Mouse (Mus musculus) heart, postnatal 14 days (tissue): ENCODE data around the gene Slc7a7. TPM values are rescaled to one million over a fixed set of nuclear protein-coding genes. Genes with fewer than 3 reads are reported as not detected.

ENCODE experiments used
- DNase-seq, 2 experiments: peaks; one replicate each; pipeline ENCODE4 v3.0.0; 2021 to 2022
- intact Hi-C: fragments of 180-260 bp; cut with DNase I; formaldehyde crosslinking; loops from one replicate; pipeline ENCODE4 v1.15.1; 2025
- long read RNA-seq, 2 experiments: library from polyadenylated mRNA; stranded (forward); transcript quantifications; one replicate each; pipeline ENCODE4 v2.0.0; 2021
- total RNA-seq, 2 experiments: library from RNA; stranded (reverse); gene quantifications; 2 replicates each; pipeline ENCODE4 v1.2.3; 2021

Gene Slc7a7
- 1 to 10 TPM; 6.2 to 6.5 TPM for total RNA-seq
- long read RNA-seq, experiment 1, partial matches to known transcripts: 0 of 3 reads
- long read RNA-seq, experiment 1, other reads (novel, unspliced or antisense): 1 of 3 reads
- long read RNA-seq, experiment 2, partial matches to known transcripts: 3 of 8 reads
- long read RNA-seq, experiment 2, other reads (novel, unspliced or antisense): 4 of 8 reads

GRCm38 (mm10) chr14:54417623-54418081, at the start of gene Slc7a7:
Slc7a7 (minus strand) TSS chr14:54417780.
- DNase-seq: peak in 1 of 2 experiments; percentile 47
- intact Hi-C loops: loop anchor here (10.0 kb wide), 1 partner anchor 353 kb away; no protein-coding TSS in a partner anchor

DNA sequence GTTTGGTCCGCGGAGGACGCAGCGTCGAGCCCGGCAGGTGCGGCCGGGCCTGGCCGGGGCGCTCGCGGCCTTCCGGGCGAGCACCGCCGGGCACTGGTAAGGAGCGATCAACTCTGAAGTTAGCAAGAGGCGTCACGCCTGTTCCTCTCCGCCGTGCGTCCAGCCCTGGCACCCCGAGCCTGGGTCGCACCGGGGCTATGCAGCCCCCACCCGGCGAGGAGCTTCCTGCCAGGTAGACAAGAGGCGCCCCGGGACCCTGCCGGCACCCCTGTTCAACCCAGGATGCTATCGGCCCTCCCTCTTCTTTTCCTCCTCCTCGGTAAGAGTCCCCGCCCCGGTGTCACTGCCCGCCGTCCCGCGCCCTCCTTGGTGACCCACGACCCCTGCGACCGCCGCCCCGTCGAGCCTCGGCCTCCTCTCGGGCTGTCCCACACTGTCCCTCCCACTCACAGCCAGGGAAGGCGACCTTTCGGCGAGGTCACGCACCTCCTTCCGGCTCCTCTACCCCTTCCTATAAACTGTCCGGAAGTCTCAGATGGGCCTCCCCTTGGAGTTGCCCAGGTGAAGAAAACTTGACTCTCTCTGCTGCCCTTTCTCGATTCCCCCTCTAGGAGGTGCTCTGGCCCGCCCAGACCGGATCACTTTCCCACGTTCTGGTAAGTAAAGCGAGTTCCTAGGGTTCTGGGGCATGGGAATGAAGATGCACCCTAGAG, 46.9 kb upstream of the Slc7a7 start:
- DNase-seq: peak; percentile 59 to 69
- intact Hi-C loops: loop anchor here (5.0 kb wide), 2 partner anchors 48 to 102 kb away; partner anchors contain the start of gene Oxa1l

- intact Hi-C loops: no loop called here
- DNase-seq: peak; percentile 92
These were observed 46.3 kb upstream of the Slc7a7 start, which contains the start of gene Lrp10 for GRCm38 (mm10) chr14:54463959-54464292. Lrp10 (plus strand) TSS chr14:54464137.

DNA sequence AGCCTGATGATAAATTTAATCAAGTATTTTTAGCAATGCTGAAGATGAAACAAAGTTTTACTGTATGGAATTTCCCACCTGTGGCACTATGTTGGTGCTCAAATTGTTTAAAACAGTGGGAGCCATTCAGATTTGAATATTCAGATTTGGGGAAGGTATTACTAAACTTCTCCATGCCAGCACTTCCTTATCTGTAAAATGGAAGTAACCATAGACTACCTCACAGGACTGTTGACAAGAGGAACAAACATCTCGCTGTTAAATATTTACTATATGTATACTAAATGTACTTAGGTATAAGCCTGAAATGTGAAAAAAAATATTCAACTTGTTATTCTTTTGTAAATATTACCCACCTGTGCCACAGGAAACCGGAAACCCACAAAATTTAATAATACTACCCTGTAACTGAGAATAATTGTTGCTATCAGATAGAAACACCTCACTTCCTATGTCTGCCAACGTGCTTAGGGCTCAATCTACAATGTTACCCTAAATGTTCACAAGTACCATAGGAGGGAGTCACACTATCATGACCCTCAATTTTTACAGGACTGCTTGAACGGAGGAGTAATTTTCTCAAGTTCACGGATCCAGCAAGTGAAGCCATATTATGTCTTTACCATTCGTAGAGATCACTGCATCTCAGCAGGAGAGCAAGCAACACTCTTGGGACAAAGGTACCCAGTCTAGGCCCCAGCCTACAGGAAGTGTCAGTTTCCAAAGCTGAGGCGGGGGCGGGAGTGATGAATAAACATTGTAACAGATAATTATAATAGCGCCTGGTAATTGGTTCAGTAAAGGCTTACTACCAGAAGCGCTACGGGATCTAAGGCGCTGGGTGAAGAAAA, 45.8 kb upstream of the Slc7a7 start:
- intact Hi-C loops: no loop called here
- no peak for DNase-seq

GRCm38 (mm10) chr14:54462146-54462545, 44.6 kb upstream of the Slc7a7 start:
- intact Hi-C loops: no loop called here

DNA sequence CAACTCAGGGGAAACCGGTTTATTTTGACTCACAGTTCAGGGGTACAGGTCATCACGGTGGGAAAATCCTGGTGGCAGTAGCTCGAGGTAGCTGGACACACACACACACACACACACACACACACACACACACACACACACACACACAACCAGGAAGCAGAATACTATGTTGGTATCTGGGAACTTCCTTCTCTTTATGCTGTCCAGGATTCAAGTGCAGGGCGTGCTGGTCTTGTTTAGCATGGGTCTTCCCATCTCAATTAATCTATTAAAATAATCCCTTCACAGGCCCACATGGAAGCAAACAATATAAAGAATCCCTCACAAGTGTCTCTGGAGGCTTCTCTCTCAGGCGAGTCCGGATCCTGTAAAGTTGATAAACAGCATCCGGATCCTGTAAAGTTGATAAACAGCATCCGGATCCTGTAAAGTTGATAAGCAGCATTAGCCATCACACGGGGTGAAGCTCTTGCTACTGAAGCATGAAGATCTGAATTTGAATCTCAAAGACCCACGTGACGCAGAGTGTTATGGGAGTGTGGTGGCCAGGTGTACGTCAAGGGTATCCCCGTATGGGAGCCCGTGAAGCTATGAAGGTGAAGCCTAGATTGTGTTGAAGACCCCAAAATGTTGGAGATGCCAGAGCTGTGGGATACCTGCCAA, 40.5 kb upstream of the Slc7a7 start:
- intact Hi-C loops: no loop called here

More at GRCm38 (mm10) chr14:54462146-54462545, 44.6 kb upstream of the Slc7a7 start:
- DNase-seq: no peak

GRCm38 (mm10) chr14:54454669-54455528, 37.3 kb upstream of the Slc7a7 start:
- intact Hi-C loops: no loop called here
- DNase-seq: no peak

More for the DNA sequence above, 40.5 kb upstream of the Slc7a7 start:
- DNase-seq: no peak

GRCm38 (mm10) chr14:54453566-54453965, 36.0 kb upstream of the Slc7a7 start:
- intact Hi-C loops: no loop called here
- no peak for DNase-seq

DNA sequence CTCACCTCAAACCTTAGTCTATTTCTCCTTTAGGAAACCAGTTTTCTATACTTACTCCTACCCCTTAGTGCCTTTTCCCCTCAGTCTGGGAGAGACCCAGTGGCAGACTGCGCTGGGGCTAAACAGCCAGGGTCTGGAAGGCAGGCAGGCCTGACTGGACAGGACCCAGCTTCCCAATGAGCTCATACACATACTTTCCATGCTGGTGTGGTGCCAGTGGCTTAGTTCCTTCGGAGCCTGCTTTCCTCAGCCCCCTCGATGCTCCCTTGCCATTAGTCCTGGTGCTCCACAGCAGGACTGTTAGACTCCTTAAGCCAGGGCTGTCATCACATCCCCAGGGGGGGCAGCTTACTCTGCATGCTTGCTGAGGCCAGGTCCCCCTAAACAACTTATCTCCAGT, 27.9 kb upstream of the Slc7a7 start:
- intact Hi-C loops: loop anchor here (5.0 kb wide), 3 partner anchors 33 to 83 kb away; partner anchors contain the start of gene Oxa1l

DNA sequence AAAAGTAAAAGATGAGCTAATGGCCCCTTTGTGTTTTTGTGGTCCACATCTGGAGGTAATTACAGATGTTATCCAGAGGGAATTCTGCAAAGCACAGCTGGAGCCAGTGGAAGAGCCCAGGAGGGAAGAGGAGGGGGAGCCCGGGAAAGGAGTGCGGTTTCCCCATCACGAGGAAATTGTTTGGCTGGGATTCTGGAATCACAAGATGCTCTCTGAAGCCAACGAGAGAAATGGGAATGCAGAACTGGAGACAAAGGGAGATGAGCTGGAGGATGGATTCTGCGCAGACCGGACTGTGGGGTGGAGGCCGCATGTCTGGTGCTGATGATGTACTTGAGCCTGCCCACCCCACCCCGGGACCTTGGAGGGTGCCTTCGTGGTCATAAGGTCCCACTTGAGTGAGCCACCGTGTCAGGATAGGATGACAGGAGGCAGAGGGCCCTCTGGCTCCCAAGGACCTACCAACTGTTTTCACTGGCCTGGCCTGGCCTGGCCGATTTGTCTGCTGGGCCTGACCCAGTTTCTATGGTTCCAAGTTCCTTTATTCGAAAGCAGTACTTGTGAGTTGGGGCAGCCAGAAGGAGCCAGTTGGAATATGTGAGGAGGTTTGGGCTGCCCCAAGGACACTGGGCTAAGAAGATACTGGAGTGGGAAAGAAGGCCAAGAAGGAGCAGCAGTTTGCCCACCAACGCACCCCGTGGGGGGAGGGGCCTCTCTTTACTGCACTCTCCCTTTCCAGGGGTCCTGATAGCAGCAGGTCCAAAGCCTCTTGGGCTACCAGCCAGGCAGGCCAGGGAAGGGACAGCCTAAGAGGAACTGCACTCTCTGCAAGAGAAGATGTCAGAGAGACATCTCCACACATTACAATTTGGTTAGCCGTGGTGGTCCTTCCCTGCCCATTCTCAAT, 26.4 kb upstream of the Slc7a7 start:
- intact Hi-C loops: no loop called here
- DNase-seq: peak; percentile 62 to 73

More for the DNA sequence above, 27.9 kb upstream of the Slc7a7 start:
- DNase-seq: peak; percentile 54 to 76

DNA sequence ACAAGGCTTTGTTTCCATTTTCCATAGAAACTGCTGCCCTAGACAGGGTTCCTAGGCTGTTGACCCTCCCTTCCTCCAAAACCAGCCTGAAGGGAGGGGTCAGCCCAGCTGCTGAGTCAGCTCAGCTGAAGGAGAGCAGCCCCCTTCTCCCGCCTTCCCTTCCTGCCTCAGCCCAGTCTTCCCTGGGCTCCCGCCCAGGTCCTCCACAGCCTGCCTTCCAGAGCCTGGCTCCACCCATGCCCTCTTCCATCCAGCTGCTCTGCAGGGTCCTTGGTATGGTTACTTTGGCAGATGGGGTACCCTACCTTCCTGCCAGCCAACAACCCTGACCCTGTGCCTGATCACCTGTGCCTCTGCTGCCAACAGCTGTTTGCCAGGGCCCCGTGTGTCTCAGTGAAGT, 25.6 kb upstream of the Slc7a7 start:
- intact Hi-C loops: no loop called here
- peak; percentile 66 to 76 for DNase-seq

- intact Hi-C loops: no loop called here
- no peak for DNase-seq
These were observed 25.0 kb upstream of the Slc7a7 start for GRCm38 (mm10) chr14:54442548-54442947.

DNA sequence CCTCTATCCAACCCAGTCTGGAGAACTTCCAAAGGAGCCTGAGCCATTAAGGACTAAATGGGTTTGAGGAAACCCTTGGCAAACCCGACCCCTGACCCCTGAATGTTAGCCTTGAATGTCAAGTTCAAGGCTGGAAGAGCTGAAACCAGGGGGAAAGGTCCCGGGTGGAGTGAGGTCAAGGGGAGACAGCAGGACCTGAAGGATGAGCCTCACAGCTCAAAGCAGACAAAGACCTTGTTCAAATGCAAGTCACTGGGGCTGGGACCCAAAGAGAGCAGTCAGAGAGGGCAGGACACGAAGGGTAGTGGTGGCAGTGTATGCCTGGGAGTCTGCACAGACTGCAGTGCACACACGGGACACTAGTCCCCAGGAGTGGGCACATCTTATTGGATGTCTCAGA, 23.8 kb upstream of the Slc7a7 start:
- intact Hi-C loops: no loop called here

DNA sequence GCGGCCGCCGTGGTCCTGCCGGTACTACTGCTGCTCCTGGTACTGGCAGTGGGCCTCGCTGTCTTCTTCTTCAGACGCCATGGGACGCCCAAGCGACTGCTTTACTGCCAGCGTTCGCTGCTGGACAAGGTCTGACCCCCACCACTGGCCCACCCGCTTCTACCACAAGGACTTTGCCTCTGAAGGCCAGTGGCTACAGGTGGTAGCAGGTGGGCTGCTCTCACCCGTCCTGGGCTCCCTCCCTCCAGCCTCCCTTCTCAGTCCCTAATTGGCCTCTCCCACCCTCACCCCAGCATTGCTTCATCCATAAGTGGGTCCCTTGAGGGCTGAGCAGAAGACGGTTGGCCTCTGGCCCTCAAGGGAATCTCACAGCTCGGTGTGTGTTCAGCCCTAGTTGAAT, 23.0 kb upstream of the Slc7a7 start:
- intact Hi-C loops: no loop called here
- DNase-seq: no peak

More for the DNA sequence above, 23.8 kb upstream of the Slc7a7 start:
- DNase-seq: no peak

- DNase-seq: no peak
- intact Hi-C loops: no loop called here
These were observed 22.0 kb upstream of the Slc7a7 start for GRCm38 (mm10) chr14:54439610-54440009.

DNA sequence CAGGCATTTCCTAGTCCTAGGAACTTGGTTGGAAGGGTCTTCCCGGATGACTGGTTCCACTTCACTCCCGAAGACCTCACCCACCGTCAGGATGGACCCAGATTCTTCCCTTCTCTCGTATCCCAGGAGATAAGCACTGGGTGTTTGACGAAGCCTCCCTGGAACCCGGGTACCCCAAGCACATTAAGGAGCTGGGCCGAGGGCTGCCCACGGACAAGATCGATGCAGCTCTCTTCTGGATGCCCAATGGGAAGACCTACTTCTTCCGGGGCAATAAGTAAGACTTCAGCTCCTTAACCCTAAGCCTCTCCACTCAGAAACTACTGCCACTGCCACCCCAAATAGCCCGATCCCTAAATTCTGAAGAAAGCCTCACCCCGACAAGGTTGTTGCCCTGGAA, 21.6 kb upstream of the Slc7a7 start:
- no peak for DNase-seq
- intact Hi-C loops: no loop called here

DNA sequence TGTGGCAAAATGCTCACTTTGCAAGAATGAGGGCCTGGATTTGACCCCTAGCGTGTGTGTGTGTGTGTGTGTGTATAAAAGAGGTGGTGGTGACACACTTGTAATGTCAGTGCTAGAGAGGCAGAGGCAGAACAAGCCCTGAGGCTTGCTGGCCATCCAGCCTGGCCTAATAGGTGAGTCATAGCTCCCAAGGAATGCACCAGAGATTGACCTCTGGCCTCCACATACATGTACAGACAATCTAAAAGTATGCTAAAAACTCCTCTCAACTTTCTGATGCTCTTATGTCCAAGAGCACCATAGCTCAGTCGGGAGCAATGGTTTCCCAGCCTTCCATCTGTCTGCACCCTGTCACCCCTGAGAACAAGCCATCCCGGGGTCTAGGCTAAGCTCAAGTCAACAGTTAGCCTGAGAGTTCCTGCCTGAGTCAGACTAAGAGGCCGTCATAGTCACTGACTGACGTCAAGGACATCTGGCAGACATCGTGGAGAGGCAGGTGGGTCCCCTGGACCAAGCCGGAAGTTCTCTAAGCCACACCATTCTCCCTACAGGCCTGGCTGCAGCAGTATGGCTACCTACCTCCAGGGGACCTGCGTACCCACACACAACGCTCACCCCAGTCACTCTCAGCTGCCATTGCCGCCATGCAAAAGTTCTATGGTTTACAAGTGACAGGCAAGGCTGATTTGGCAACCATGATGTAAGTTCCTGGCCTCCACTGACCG, 17.8 kb upstream of the Slc7a7 start:
- DNase-seq: no peak
- intact Hi-C loops: no loop called here
